Mouse (Mus musculus) embryonic fibroblast, embryonic 13.5 days (primary cell): ENCODE data around the gene Aifm1. TPM values are rescaled to one million over a fixed set of nuclear protein-coding genes. Genes with fewer than 3 reads are reported as not detected.

Experiments
- H3K27ac ChIP-seq: 2 replicates; pipeline ENCODE4 v1.5.1; 2012; ENCODE audit warnings: low read length, control low read depth, inconsistent platforms; ENCODE audit not compliant: insufficient read depth
- H3K4me1 ChIP-seq: 2 replicates; pipeline ENCODE4 v1.6.1; 2011; ENCODE audit warnings: low read length; ENCODE audit not compliant: control insufficient read depth, insufficient read depth
- H3K4me3 ChIP-seq: 2 replicates; pipeline ENCODE4 v1.5.1; 2011; ENCODE audit warnings: mild to moderate bottlenecking, control low read depth, low read length; ENCODE audit not compliant: insufficient read depth
- CTCF ChIP-seq: IDR thresholded peaks from 2 replicates; pipeline ENCODE4 v1.5.1; 2011; ENCODE audit warnings: mild to moderate bottlenecking, control low read depth, low read length, moderate library complexity, borderline replicate concordance; ENCODE audit not compliant: insufficient read depth
- POLR2A ChIP-seq: IDR thresholded peaks from 2 replicates; pipeline ENCODE4 v1.6.1; 2011; ENCODE audit warnings: low read depth, mild to moderate bottlenecking, control low read depth, low read length, moderate library complexity
- polyA plus RNA-seq: library from polyadenylated mRNA; stranded (reverse); fragments of >200 nt; gene quantifications from 2 replicates; pipeline ENCODE4 v1.2.4, GENCODE M21; 2011; ENCODE audit warnings: low read depth; ENCODE audit not compliant: missing spikeins, insufficient read length

Aifm1 gene
- polyA plus RNA-seq, 1 experiment: 32.0 TPM

GRCm38 (mm10) chrX:48429100-48429499 is 84.3 kb downstream of the Aifm1 start:
- Histone ChIP-seq H3K4me1 (peaks cover 13% of the 10 kb centered on the region), H3K27ac (no peak overlapping the region), H3K4me3 (no peak overlapping the region)
- TF ChIP-seq POLR2A: no peak
- TF ChIP-seq CTCF: no peak

GRCm38 (mm10) chrX:48428642-48429041 is 84.7 kb downstream of the Aifm1 start:
- no peak overlapping the region for H3K27ac ChIP-seq
- no peak overlapping the region for H3K4me3 ChIP-seq
- peaks cover 13% of the 10 kb centered on the region for H3K4me1 ChIP-seq
- TF ChIP-seq CTCF (no peak), POLR2A (no peak)

GRCm38 (mm10) chrX:48428241-48428640 is 85.1 kb downstream of the Aifm1 start:
- Histone ChIP-seq H3K4me1 (peaks cover 16% of the 10 kb centered on the region), H3K27ac (no peak overlapping the region)
- TF ChIP-seq CTCF (no peak), POLR2A (no peak)

GRCm38 (mm10) chrX:48425280-48425679 is 88.1 kb downstream of the Aifm1 start:
- H3K4me3 ChIP-seq: no peak overlapping the region
- peaks cover 17% of the 10 kb centered on the region for H3K4me1 ChIP-seq
- peak overlapping the region; percentile 76; the same call in 1 of the 2 replicates for H3K27ac ChIP-seq
- TF ChIP-seq CTCF (no peak), POLR2A (no peak)

More at GRCm38 (mm10) chrX:48428241-48428640, 85.1 kb downstream of the Aifm1 start:
- H3K4me3 ChIP-seq: no peak overlapping the region

Other genes starting within 250 kb of the Aifm1 start
- 9.2 and 9.7 TPM in 2 replicates for gene Bcorl1, start 172.2 kb downstream of the Aifm1 start, polyA plus RNA-seq
- 27.1 and 30.6 TPM in 2 replicates for gene Elf4, start 50.4 kb downstream of the Aifm1 start, polyA plus RNA-seq
- 1.1 TPM in 1 of 2 replicates, not detected in the other for gene Rab33a, start 5.7 kb upstream of the Aifm1 start, polyA plus RNA-seq
- 22.1 and 29.3 TPM in 2 replicates for gene Zfp280c, start 80.9 kb upstream of the Aifm1 start, polyA plus RNA-seq
- gene Slc25a14, start 109.8 kb upstream of the Aifm1 start, polyA plus RNA-seq: 7.7 and 8.6 TPM in 2 replicates
- gene Gpr119, start 160.9 kb upstream of the Aifm1 start, polyA plus RNA-seq: not detected in 2 replicates
- 7.5 and 9.1 TPM in 2 replicates for gene Rbmx2, start 181.4 kb upstream of the Aifm1 start, polyA plus RNA-seq